Mouse (Mus musculus): ENCODE results near the gene Erp44. TPM values are rescaled to one million over a fixed set of nuclear protein-coding genes. Genes with fewer than 3 reads are reported as not detected.

Erp44 gene
- polyA plus RNA-seq, 1 experiment from 2014 or later, result 52.1 TPM

DNA sequence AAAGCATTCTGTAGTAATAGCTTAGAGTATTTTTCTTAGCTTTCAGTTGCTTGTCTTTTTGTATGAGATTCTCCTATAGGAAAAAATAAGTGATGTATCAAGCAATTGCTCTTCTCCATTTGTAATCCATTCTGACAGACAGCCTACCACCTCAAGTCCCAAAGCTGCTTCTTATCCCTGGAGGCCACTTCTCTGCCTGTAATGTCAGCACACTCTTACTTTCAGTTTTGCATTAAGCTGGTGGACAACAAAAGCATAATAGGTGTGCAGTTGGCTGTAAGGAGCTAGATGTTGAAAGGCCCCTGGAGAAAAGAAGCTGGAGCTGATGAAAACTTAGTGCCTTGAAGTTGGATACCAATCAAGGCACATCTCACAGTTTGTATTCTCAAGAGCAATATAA lies 26.1 kb downstream of the Erp44 start:
- no peak overlapping the region for H3K4me3 ChIP-seq (ENCODE audit: low read depth, low read length)

DNA sequence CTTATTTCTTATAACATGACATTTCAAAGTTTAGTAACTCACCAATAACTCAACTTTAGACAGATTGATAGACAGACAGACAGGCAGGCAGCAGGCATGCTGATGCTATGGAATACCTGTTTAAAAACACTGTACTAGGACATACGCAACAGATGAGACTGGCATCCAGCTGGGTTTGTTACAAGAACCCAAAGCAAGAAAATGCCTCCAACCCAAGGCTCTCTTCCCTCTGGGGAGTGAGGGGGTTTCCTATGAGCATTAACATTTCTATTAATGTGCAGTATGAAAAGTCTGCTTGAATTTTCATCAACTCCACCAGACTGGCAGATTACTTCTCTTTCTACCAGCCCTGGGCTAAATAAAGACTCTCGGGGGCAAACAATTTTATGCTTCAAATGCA lies 35.1 kb downstream of the Erp44 start:
- Histone ChIP-seq H3K27ac (ENCODE audit: low read length) (no peak overlapping the region), H3K9ac (ENCODE audit: low read depth, low read length) (no peak overlapping the region), H3K4me1 (ENCODE audit: control insufficient read depth, low read depth, low read length) (no peaks in the 10 kb centered on the region), H3K9me3 (replicated peaks; ENCODE audit: control insufficient read depth, low read length) (no peaks in the 10 kb centered on the region), H3K27me3 (ENCODE audit: control insufficient read depth, insufficient read depth, low read depth, low read length) (no peaks in the 10 kb centered on the region), H3K36me3 (ENCODE audit: control insufficient read depth, insufficient read depth) (no peaks in the 10 kb centered on the region), H3K4me2 (ENCODE audit: low read depth, low read length) (no peak overlapping the region), H3K4me3 (ENCODE audit: low read depth, low read length) (no peak overlapping the region)
- 76% methylated on average over 2 of the region's 2 CpGs for WGBS (ENCODE audit: insufficient replicate concordance)
- ATAC-seq (ENCODE audit: low read depth), result no peak

More for the DNA sequence above, 26.1 kb downstream of the Erp44 start:
- Histone ChIP-seq H3K4me2 (ENCODE audit: low read depth, low read length) (no peak overlapping the region), H3K9me3 (replicated peaks; ENCODE audit: control insufficient read depth, low read length) (no peaks in the 10 kb centered on the region), H3K9ac (ENCODE audit: low read depth, low read length) (no peak overlapping the region), H3K36me3 (ENCODE audit: control insufficient read depth, insufficient read depth) (no peaks in the 10 kb centered on the region), H3K4me1 (ENCODE audit: control insufficient read depth, low read depth, low read length) (no peaks in the 10 kb centered on the region), H3K27ac (ENCODE audit: low read length) (no peak overlapping the region), H3K27me3 (ENCODE audit: control insufficient read depth, insufficient read depth, low read depth, low read length) (no peaks in the 10 kb centered on the region)
- ATAC-seq (ENCODE audit: low read depth), result no peak

DNA sequence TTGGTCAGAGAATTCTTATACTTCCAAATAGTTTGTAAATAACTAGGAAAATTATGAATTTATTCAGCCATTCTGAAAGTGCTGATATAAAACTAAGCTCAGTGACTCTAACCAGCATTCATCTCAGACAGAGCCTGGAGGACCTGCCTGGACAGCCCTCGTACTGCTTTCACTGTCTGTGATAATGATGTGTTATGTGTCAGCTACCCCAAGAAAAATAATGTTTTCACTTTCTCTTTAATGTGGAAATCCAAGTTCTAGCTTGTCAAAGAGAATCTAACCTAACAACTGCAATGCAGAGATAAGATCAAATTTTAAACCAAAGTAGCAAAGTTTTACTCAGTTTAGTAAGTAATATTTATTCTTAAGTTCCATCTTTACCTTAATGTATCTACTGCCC lies 35.6 kb downstream of the Erp44 start:
- H3K9me3 ChIP-seq (replicated peaks; ENCODE audit: control insufficient read depth, low read length), result no peaks in the 10 kb centered on the region
- no peak overlapping the region for H3K4me3 ChIP-seq (ENCODE audit: low read depth, low read length)
- no peak for ATAC-seq (ENCODE audit: low read depth)
- WGBS (ENCODE audit: insufficient replicate concordance), result 74% methylated on average over 1 of the region's 1 CpGs
- H3K36me3 ChIP-seq (ENCODE audit: control insufficient read depth, insufficient read depth), result no peaks in the 10 kb centered on the region
- no peak overlapping the region for H3K9ac ChIP-seq (ENCODE audit: low read depth, low read length)
- H3K4me1 ChIP-seq (ENCODE audit: control insufficient read depth, low read depth, low read length), result no peaks in the 10 kb centered on the region
- no peaks in the 10 kb centered on the region for H3K27me3 ChIP-seq (ENCODE audit: control insufficient read depth, insufficient read depth, low read depth, low read length)
- no peak overlapping the region for H3K4me2 ChIP-seq (ENCODE audit: low read depth, low read length)
- no peak overlapping the region for H3K27ac ChIP-seq (ENCODE audit: low read length)

DNA sequence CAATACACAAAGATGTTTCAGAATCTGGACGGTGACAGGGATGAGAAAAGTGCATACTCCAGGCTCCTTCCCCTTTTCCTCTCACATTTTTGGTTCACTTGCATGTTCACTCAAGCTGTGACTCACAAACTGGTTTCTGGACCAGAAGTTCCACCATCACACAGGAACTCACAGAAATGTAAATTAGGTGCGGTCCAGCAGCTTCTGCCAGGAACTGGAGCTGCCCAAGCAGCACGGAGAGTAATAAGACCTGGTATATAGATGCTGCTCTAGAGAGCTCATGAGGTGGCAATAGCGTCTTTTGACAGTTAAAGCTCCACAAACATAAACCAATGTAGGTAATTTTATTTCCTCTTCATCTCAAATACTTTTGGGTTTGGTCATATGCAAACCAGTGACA lies 36.9 kb downstream of the Erp44 start:
- WGBS (ENCODE audit: insufficient replicate concordance), result 82% methylated on average over 4 of the region's 4 CpGs
- no peak overlapping the region for H3K9ac ChIP-seq (ENCODE audit: low read depth, low read length)
- H3K4me3 ChIP-seq (ENCODE audit: low read depth, low read length), result no peak overlapping the region
- H3K27me3 ChIP-seq (ENCODE audit: control insufficient read depth, insufficient read depth, low read depth, low read length), result no peaks in the 10 kb centered on the region
- H3K36me3 ChIP-seq (ENCODE audit: control insufficient read depth, insufficient read depth), result no peaks in the 10 kb centered on the region
- no peak overlapping the region for H3K4me2 ChIP-seq (ENCODE audit: low read depth, low read length)
- no peaks in the 10 kb centered on the region for H3K4me1 ChIP-seq (ENCODE audit: control insufficient read depth, low read depth, low read length)
- ATAC-seq (ENCODE audit: low read depth), result no peak
- no peak overlapping the region for H3K27ac ChIP-seq (ENCODE audit: low read length)
- no peaks in the 10 kb centered on the region for H3K9me3 ChIP-seq (replicated peaks; ENCODE audit: control insufficient read depth, low read length)

DNA sequence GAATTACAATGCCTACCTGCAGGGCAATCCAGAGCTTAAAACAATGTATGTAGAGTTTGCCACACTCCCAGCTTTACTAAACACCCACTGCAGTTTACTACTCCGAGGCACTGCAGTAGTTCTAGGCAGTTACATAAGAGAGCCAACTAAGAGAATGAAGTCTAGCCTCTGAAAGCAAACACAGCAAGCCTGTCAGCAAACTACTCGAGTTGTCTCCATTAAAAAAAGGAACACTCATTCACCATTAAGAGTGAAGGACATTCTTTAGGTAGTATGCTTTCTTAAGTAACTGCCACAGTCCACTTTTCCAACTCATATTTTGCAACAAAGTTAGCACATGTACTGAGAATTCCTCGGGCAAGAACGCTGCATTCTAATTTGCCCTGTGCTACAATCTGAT lies 40.3 kb downstream of the Erp44 start:
- Histone ChIP-seq H3K9me3 (replicated peaks; ENCODE audit: control insufficient read depth, low read length) (no peaks in the 10 kb centered on the region), H3K4me3 (ENCODE audit: low read depth, low read length) (no peak overlapping the region), H3K27me3 (ENCODE audit: control insufficient read depth, insufficient read depth, low read depth, low read length) (no peaks in the 10 kb centered on the region), H3K9ac (ENCODE audit: low read depth, low read length) (no peak overlapping the region), H3K4me1 (ENCODE audit: control insufficient read depth, low read depth, low read length) (no peaks in the 10 kb centered on the region), H3K27ac (ENCODE audit: low read length) (no peak overlapping the region), H3K36me3 (ENCODE audit: control insufficient read depth, insufficient read depth) (no peaks in the 10 kb centered on the region), H3K4me2 (ENCODE audit: low read depth, low read length) (no peak overlapping the region)
- no peak for ATAC-seq (ENCODE audit: low read depth)
- 71% methylated on average over 4 of the region's 4 CpGs for WGBS (ENCODE audit: insufficient replicate concordance)

DNA sequence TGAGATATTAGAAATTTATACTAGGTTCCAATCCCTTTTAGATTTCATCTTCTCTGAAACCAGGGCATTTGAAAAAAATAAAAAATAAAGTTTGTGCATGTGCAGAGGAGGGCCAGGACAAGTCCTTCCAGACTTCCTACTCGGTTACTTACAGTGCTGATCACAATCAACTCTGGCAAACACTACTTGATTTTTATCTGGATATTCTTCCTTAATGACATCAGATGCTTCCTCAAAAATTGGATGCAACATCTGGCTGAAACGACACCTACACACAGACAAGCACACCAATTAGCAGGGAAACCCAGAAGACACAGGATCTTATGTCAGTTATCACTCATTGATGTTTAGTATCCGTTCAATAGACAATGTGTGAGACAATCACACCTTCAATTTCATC lies 42.6 kb downstream of the Erp44 start:
- no peaks in the 10 kb centered on the region for H3K27me3 ChIP-seq (ENCODE audit: control insufficient read depth, insufficient read depth, low read depth, low read length)
- no peaks in the 10 kb centered on the region for H3K9me3 ChIP-seq (replicated peaks; ENCODE audit: control insufficient read depth, low read length)
- H3K4me3 ChIP-seq (ENCODE audit: low read depth, low read length), result no peak overlapping the region
- 75% methylated on average over 3 of the region's 3 CpGs for WGBS (ENCODE audit: insufficient replicate concordance)
- no peaks in the 10 kb centered on the region for H3K36me3 ChIP-seq (ENCODE audit: control insufficient read depth, insufficient read depth)
- H3K4me1 ChIP-seq (ENCODE audit: control insufficient read depth, low read depth, low read length), result no peaks in the 10 kb centered on the region
- H3K9ac ChIP-seq (ENCODE audit: low read depth, low read length), result no peak overlapping the region
- ATAC-seq (ENCODE audit: low read depth), result no peak
- H3K27ac ChIP-seq (ENCODE audit: low read length), result no peak overlapping the region
- H3K4me2 ChIP-seq (ENCODE audit: low read depth, low read length), result no peak overlapping the region

DNA sequence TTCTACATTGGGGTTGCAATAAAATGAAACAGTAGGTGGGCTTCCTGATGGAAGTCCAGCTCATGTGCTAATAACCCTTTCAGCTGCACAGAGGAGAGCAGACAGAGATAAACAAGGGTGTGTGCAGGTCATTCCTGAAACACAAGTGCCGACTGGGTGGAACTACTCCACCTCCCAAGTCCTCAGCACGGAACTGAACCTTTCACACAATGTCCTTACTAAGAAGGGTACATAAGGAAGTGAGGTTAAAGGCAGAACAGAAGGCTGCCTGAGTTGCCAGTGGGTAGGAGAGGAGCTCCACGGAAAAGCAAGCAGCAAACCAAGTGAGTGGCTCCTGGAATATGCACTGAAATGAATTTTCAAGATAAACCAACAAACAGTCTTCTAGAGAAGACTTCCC lies 52.6 kb downstream of the Erp44 start:
- Histone ChIP-seq H3K4me1 (ENCODE audit: control insufficient read depth, low read depth, low read length) (no peaks in the 10 kb centered on the region), H3K9me3 (replicated peaks; ENCODE audit: control insufficient read depth, low read length) (no peaks in the 10 kb centered on the region), H3K27ac (ENCODE audit: low read length) (no peak overlapping the region), H3K4me3 (ENCODE audit: low read depth, low read length) (no peak overlapping the region), H3K36me3 (ENCODE audit: control insufficient read depth, insufficient read depth) (no peaks in the 10 kb centered on the region), H3K27me3 (ENCODE audit: control insufficient read depth, insufficient read depth, low read depth, low read length) (no peaks in the 10 kb centered on the region), H3K9ac (ENCODE audit: low read depth, low read length) (no peak overlapping the region), H3K4me2 (ENCODE audit: low read depth, low read length) (no peak overlapping the region)
- 49% methylated on average over 3 of the region's 3 CpGs for WGBS (ENCODE audit: insufficient replicate concordance)
- no peak for ATAC-seq (ENCODE audit: low read depth)

DNA sequence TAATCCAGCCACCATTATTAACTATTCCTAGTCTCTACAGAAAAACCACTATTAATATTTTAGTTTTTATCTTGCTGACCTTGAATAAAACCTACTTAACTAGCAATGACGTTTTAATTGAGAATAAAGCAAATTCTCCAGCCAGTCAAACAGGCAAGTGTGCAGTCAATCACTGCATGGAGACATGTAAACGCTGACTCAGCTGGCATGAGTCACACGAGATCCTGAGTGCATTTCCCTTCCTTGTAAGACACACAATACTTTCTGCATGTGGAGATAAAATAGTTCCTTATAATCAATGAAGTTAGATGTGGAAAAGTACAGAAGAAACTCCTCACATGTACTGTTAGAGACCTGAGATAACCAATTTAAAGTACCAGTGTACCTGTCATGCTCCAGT lies 53.8 kb downstream of the Erp44 start:
- no peaks in the 10 kb centered on the region for H3K9me3 ChIP-seq (replicated peaks; ENCODE audit: control insufficient read depth, low read length)
- no peaks in the 10 kb centered on the region for H3K4me1 ChIP-seq (ENCODE audit: control insufficient read depth, low read depth, low read length)
- ATAC-seq (ENCODE audit: low read depth), result no peak
- H3K27ac ChIP-seq (ENCODE audit: low read length), result no peak overlapping the region
- whole genome bisulfite sequencing (ENCODE audit: insufficient replicate concordance), result 29% methylated on average over 3 of the region's 3 CpGs
- H3K4me2 ChIP-seq (ENCODE audit: low read depth, low read length), result no peak overlapping the region
- no peaks in the 10 kb centered on the region for H3K36me3 ChIP-seq (ENCODE audit: control insufficient read depth, insufficient read depth)
- H3K9ac ChIP-seq (ENCODE audit: low read depth, low read length), result no peak overlapping the region
- no peak overlapping the region for H3K4me3 ChIP-seq (ENCODE audit: low read depth, low read length)
- no peaks in the 10 kb centered on the region for H3K27me3 ChIP-seq (ENCODE audit: control insufficient read depth, insufficient read depth, low read depth, low read length)

DNA sequence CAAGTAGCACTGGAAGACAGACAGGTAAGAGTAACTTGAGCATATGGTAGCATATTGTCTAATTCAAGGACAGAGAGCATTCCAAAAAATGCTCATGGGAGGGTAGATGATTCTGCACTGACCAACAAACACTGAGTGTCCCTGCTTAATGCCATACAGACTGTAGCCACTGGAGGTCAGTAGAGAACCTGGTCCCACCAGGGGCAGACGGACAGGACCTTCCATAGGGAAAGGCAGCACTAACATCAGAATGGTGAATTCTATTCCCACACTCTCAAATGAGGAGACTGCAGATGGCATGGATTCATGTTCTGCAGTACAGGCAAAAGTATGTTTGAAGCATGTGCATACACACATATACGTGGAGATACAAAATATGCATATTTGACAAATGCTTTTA lies 54.2 kb downstream of the Erp44 start:
- 38% methylated on average over 2 of the region's 2 CpGs for WGBS (ENCODE audit: insufficient replicate concordance)
- H3K27me3 ChIP-seq (ENCODE audit: control insufficient read depth, insufficient read depth, low read depth, low read length), result no peaks in the 10 kb centered on the region
- ATAC-seq (ENCODE audit: low read depth), result peak; percentile 64; the same call in 1 of the 2 replicates
- H3K4me3 ChIP-seq (ENCODE audit: low read depth, low read length), result no peak overlapping the region
- no peak overlapping the region for H3K9ac ChIP-seq (ENCODE audit: low read depth, low read length)
- H3K9me3 ChIP-seq (replicated peaks; ENCODE audit: control insufficient read depth, low read length), result no peaks in the 10 kb centered on the region
- no peak overlapping the region for H3K4me2 ChIP-seq (ENCODE audit: low read depth, low read length)
- H3K4me1 ChIP-seq (ENCODE audit: control insufficient read depth, low read depth, low read length), result no peaks in the 10 kb centered on the region
- no peak overlapping the region for H3K27ac ChIP-seq (ENCODE audit: low read length)
- H3K36me3 ChIP-seq (ENCODE audit: control insufficient read depth, insufficient read depth), result no peaks in the 10 kb centered on the region

DNA sequence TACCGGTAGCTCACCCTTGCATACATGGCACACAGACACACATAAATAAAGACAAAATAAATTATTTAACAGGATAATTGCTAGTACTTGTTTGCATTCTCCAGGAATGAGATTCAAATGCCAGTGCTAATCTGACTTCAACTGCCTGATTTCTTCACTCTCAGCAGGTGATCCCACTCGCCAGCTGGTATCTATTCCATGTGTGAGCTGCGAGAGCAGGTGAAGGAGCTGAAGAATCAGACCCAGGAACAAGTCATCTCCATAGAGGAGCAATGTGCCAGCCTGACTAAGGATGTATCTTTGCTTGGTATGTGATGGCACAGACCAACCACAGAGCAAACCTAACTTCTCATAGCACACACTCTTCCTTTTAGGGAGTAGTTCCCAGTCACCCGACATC lies 75.8 kb downstream of the Erp44 start:
- Histone ChIP-seq H3K27ac (ENCODE audit: low read length) (no peak overlapping the region), H3K4me1 (ENCODE audit: control insufficient read depth, low read depth, low read length) (no peaks in the 10 kb centered on the region), H3K27me3 (ENCODE audit: control insufficient read depth, insufficient read depth, low read depth, low read length) (no peaks in the 10 kb centered on the region), H3K9ac (ENCODE audit: low read depth, low read length) (no peak overlapping the region), H3K9me3 (replicated peaks; ENCODE audit: control insufficient read depth, low read length) (no peaks in the 10 kb centered on the region), H3K36me3 (ENCODE audit: control insufficient read depth, insufficient read depth) (no peaks in the 10 kb centered on the region; the same call in 1 of the 2 replicates), H3K4me3 (ENCODE audit: low read depth, low read length) (no peak overlapping the region), H3K4me2 (ENCODE audit: low read depth, low read length) (no peak overlapping the region)
- ATAC-seq (ENCODE audit: low read depth), result no peak
- 72% methylated on average over 4 of the region's 4 CpGs for WGBS (ENCODE audit: insufficient replicate concordance)
